Mouse (Mus musculus): Measurements from ENCODE around the gene Riiad1.

GRCm38 (mm10) chr3:94502243-94502642, 22.1 kb upstream of the Riiad1 start:
- TF ChIP-seq GATA1 (IDR thresholded peaks at IDR 0.05; ENCODE audit: borderline replicate concordance, low read length) (no peak), POLR2AphosphoS5 (IDR thresholded peaks at IDR 0.05; ENCODE audit: insufficient replicate concordance, low read depth, low read length) (no peak)
